Mouse (Mus musculus): ENCODE results near the gene Rbm19. TPM values are rescaled to one million over a fixed set of nuclear protein-coding genes. Genes with fewer than 3 reads are reported as not detected.

Rbm19 gene
- polyA plus RNA-seq, 1 experiment from 2014 or later: 10.8 TPM

GRCm38 (mm10) chr5:120188541-120188940, 72.3 kb downstream of the Rbm19 start:
- no peaks in the 10 kb centered on the region for H3K27me3 ChIP-seq (ENCODE audit: control insufficient read depth, insufficient read depth, low read length)

GRCm38 (mm10) chr5:120190001-120190582, 73.8 kb downstream of the Rbm19 start:
- DNase-seq (ENCODE audit: low spot score) (no peak), ATAC-seq (ENCODE audit: low FRiP score, low TSS enrichment) (no peak)
- Histone ChIP-seq H3K4me1 (replicated peaks; ENCODE audit: control insufficient read depth, insufficient read depth) (no peaks in the 10 kb centered on the region), H3K9me3 (ENCODE audit: control insufficient read depth, low read length) (no peaks in the 10 kb centered on the region), H3K4me3 (ENCODE audit: low read depth, low read length) (no peak overlapping the region), H3K4me2 (replicated peaks; ENCODE audit: low read depth) (no peak overlapping the region), H3K27ac (replicated peaks) (no peak overlapping the region), H3K36me3 (ENCODE audit: control insufficient read depth, insufficient read depth, low read length) (no peaks in the 10 kb centered on the region), H3K9ac (ENCODE audit: low read length) (no peak overlapping the region), H3K27me3 (ENCODE audit: control insufficient read depth, insufficient read depth, low read length) (no peaks in the 10 kb centered on the region)
- 86% methylated on average over 14 of the region's 14 CpGs for whole genome bisulfite sequencing
- TF ChIP-seq CTCF (IDR thresholded peaks at IDR 0.05; ENCODE audit: low read depth) (no peak), EP300 (optimal IDR thresholded peaks at IDR 0.05) (no peak)

More at GRCm38 (mm10) chr5:120188541-120188940, 72.3 kb downstream of the Rbm19 start:
- H3K27ac ChIP-seq (replicated peaks): no peak overlapping the region
- H3K9me3 ChIP-seq (ENCODE audit: control insufficient read depth, low read length): no peaks in the 10 kb centered on the region
- H3K4me3 ChIP-seq (ENCODE audit: low read depth, low read length): no peak overlapping the region
- H3K4me1 ChIP-seq (replicated peaks; ENCODE audit: control insufficient read depth, insufficient read depth): no peaks in the 10 kb centered on the region
- DNase-seq (ENCODE audit: low spot score) (no peak), ATAC-seq (ENCODE audit: low FRiP score, low TSS enrichment) (no peak)
- no peaks in the 10 kb centered on the region for H3K36me3 ChIP-seq (ENCODE audit: control insufficient read depth, insufficient read depth, low read length)
- WGBS: 79% methylated on average over 7 of the region's 7 CpGs
- no peak overlapping the region for H3K9ac ChIP-seq (ENCODE audit: low read length)
- TF ChIP-seq EP300 (optimal IDR thresholded peaks at IDR 0.05) (no peak), CTCF (IDR thresholded peaks at IDR 0.05; ENCODE audit: low read depth) (no peak)
- no peak overlapping the region for H3K4me2 ChIP-seq (replicated peaks; ENCODE audit: low read depth)

- no peak overlapping the region for H3K27ac ChIP-seq (replicated peaks)
- no peaks in the 10 kb centered on the region for H3K4me1 ChIP-seq (replicated peaks; ENCODE audit: control insufficient read depth, insufficient read depth)
- H3K36me3 ChIP-seq (ENCODE audit: control insufficient read depth, insufficient read depth, low read length): no peaks in the 10 kb centered on the region
- no peak overlapping the region for H3K4me3 ChIP-seq (ENCODE audit: low read depth, low read length)
- H3K27me3 ChIP-seq (ENCODE audit: control insufficient read depth, insufficient read depth, low read length): no peaks in the 10 kb centered on the region
- DNase-seq (ENCODE audit: low spot score) (no peak), ATAC-seq (ENCODE audit: low FRiP score, low TSS enrichment) (no peak)
- H3K9ac ChIP-seq (ENCODE audit: low read length): no peak overlapping the region
- WGBS: 86% methylated on average over 9 of the region's 9 CpGs
- no peak for TF ChIP-seq CTCF (IDR thresholded peaks at IDR 0.05; ENCODE audit: low read depth)
- TF ChIP-seq EP300 (optimal IDR thresholded peaks at IDR 0.05): no peak
- H3K9me3 ChIP-seq (ENCODE audit: control insufficient read depth, low read length): no peaks in the 10 kb centered on the region
- H3K4me2 ChIP-seq (replicated peaks; ENCODE audit: low read depth): no peak overlapping the region
Observed at GRCm38 (mm10) chr5:120191620-120192019, 75.4 kb downstream of the Rbm19 start.

DNA sequence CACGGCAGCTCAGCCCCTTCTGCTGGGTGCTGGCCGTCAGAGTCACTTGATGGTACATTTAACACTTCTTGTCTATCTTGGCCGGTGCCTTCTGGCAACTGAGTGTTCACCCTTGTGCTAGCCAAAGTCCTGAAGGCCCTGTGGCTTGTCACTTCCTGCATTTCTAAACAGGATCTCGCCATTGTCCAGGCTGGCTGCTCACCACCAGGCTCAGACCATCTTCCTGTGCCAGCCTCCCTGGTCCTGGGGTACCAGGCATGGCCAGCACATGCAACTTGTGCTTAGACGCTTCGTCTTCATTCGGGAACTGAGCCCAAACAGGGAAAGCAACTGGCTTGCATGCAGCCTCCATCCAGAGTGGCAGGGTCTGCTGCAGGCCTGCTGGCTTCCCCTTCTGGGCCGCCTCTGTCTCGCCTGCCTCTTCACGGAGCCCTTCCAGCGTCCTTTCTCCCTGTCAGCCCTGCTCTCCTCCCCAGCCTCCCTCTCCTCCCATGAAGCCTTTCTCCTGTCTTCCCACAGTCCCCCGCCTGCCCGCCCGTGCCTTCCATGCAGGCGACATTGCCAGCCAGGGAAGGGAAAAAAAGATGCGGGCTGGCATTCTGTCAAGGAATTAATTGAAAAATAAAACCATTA, 78.2 kb downstream of the Rbm19 start:
- no peaks in the 10 kb centered on the region for H3K27me3 ChIP-seq (ENCODE audit: control insufficient read depth, insufficient read depth, low read length)
- H3K4me2 ChIP-seq (replicated peaks; ENCODE audit: low read depth): no peak overlapping the region
- DNase-seq (ENCODE audit: low spot score) (no peak), ATAC-seq (ENCODE audit: low FRiP score, low TSS enrichment) (no peak)
- no peak for TF ChIP-seq EP300 (optimal IDR thresholded peaks at IDR 0.05)
- TF ChIP-seq CTCF (IDR thresholded peaks at IDR 0.05; ENCODE audit: low read depth): no peak
- 0 out of 2 replicates have a peak, but pooled peaks cover 5% of the 10 kb centered on the region for H3K36me3 ChIP-seq (ENCODE audit: control insufficient read depth, insufficient read depth, low read length)
- H3K4me3 ChIP-seq (ENCODE audit: low read depth, low read length): no peak overlapping the region
- H3K27ac ChIP-seq (replicated peaks): no peak overlapping the region
- no peak overlapping the region for H3K9ac ChIP-seq (ENCODE audit: low read length)
- no peaks in the 10 kb centered on the region for H3K4me1 ChIP-seq (replicated peaks; ENCODE audit: control insufficient read depth, insufficient read depth)
- no peaks in the 10 kb centered on the region for H3K9me3 ChIP-seq (ENCODE audit: control insufficient read depth, low read length)
- 56% methylated on average over 15 of the region's 16 CpGs for WGBS

DNA sequence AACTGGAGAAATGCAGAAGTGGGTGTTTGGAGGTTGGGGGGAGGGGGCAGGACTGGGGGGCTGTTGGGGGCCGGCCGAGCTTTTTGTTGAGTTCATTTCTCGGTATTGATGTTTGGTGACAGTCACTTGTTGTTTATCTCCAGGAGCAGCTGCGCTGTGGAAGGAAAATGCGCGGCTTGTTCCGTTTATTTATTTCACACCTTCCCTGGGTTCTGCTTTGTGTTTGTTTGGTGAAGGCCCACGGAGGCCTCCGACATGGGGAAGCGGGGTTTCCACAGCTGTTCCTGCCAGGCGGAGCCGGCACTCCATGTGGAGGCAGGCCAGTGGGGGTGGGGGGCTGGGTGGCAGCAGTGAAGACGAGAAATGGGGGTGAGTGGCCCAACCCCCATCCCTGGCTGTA, 78.7 kb downstream of the Rbm19 start:
- Histone ChIP-seq H3K9ac (ENCODE audit: low read length) (no peak overlapping the region), H3K27ac (replicated peaks) (no peak overlapping the region), H3K27me3 (ENCODE audit: control insufficient read depth, insufficient read depth, low read length) (no peaks in the 10 kb centered on the region), H3K4me1 (replicated peaks; ENCODE audit: control insufficient read depth, insufficient read depth) (no peaks in the 10 kb centered on the region), H3K4me2 (replicated peaks; ENCODE audit: low read depth) (no peak overlapping the region), H3K9me3 (ENCODE audit: control insufficient read depth, low read length) (no peaks in the 10 kb centered on the region), H3K36me3 (ENCODE audit: control insufficient read depth, insufficient read depth, low read length) (0 out of 2 replicates have a peak, but pooled peaks cover 5% of the 10 kb centered on the region), H3K4me3 (ENCODE audit: low read depth, low read length) (no peak overlapping the region)
- WGBS: 37% methylated on average over 13 of the region's 13 CpGs
- no peak for TF ChIP-seq EP300 (optimal IDR thresholded peaks at IDR 0.05)
- no peak for TF ChIP-seq CTCF (IDR thresholded peaks at IDR 0.05; ENCODE audit: low read depth)
- ATAC-seq (ENCODE audit: low FRiP score, low TSS enrichment): no peak
- DNase-seq (ENCODE audit: low spot score): no peak

DNA sequence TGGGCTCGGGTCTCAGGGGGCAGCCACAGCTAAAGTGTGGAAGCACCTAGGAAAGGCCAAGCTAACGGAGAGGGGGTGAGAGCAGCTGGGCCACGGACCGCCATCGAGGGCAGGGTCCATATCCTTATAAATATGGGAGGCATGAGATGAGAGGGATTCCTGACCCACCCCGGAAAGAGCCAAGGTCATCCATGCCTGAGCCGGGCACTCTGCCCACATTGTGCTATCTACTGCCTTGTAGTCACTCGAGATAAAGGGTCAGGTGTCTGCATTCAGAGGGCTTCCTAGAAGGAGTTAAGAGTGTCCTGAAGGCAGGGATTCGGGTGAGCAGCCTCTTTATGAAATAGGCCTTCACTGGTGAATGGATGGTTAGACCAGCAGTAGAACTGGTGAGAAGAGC, 80.6 kb downstream of the Rbm19 start:
- ATAC-seq (ENCODE audit: low FRiP score, low TSS enrichment) (no peak), DNase-seq (ENCODE audit: low spot score) (no peak)
- H3K4me1 ChIP-seq (replicated peaks; ENCODE audit: control insufficient read depth, insufficient read depth): no peaks in the 10 kb centered on the region
- TF ChIP-seq EP300 (optimal IDR thresholded peaks at IDR 0.05) (no peak), CTCF (IDR thresholded peaks at IDR 0.05; ENCODE audit: low read depth) (no peak)
- no peak overlapping the region for H3K9ac ChIP-seq (ENCODE audit: low read length)
- H3K4me2 ChIP-seq (replicated peaks; ENCODE audit: low read depth): no peak overlapping the region
- H3K4me3 ChIP-seq (ENCODE audit: low read depth, low read length): no peak overlapping the region
- no peaks in the 10 kb centered on the region for H3K27me3 ChIP-seq (ENCODE audit: control insufficient read depth, insufficient read depth, low read length)
- H3K9me3 ChIP-seq (ENCODE audit: control insufficient read depth, low read length): no peaks in the 10 kb centered on the region
- H3K27ac ChIP-seq (replicated peaks): no peak overlapping the region
- H3K36me3 ChIP-seq (ENCODE audit: control insufficient read depth, insufficient read depth, low read length): 0 out of 2 replicates have a peak, but pooled peaks cover 5% of the 10 kb centered on the region
- 84% methylated on average over 9 of the region's 9 CpGs for WGBS

Measured in stomach, postnatal 0 days (tissue).